Mouse (Mus musculus): Measurements from ENCODE around the gene Bmpr1b.

Bmpr1b gene

DNA sequence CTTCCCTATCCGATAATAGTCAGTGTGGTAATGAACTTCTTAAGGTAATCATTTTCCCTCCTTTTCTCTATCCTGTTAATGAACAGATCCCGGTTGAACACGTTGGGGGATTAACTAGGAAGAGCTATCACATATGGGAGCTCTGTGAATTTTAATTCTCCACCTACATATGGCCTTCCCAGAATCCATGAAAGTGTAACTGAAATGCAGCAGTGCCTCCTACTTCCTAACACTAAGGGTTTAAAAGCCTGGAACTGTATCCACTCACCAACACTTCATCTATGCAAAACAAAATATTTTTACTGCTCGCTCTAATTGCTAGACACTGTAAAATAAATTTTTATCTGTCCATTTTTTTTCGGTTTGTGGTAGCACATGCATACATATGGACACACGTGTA is 63.0 kb downstream of the Bmpr1b start:
- DNase-seq, result no peak

DNA sequence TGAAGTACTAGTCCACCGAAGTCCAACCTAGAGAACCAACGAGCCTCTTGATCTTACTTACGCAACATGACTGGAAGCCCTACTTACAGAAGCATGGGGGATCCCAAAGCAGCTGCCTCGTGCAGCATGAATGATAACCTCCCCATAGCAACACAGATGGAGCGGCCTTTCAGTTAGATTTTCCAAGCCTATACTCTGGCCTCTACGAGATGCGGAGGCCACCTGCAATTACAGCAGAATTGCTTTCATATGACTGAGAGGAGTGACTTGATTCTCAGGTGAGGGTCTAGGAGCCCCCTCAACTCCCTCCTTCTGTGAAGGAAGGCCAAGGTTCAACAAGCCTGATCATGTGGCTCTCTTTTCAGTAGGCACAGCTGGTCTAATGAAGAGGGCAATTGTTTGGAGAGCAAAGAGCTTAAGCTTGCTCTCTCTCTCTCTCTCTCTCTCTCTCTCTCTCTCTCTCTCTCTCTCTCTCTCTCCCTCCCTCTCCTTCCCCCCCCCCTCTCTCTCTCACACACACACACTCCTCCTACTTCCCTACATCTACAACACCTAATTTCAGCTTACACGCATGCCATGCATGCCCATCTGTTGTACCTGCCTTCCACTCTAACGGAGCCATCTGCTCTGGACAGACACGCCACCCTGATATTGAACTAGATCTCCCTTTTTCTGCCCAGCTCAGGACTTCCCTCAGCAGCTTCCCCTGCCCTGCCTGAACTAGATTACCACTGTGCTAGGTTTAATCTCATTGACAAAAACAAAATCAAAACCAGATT is 65.0 kb downstream of the Bmpr1b start:
- no peak for DNase-seq

DNA sequence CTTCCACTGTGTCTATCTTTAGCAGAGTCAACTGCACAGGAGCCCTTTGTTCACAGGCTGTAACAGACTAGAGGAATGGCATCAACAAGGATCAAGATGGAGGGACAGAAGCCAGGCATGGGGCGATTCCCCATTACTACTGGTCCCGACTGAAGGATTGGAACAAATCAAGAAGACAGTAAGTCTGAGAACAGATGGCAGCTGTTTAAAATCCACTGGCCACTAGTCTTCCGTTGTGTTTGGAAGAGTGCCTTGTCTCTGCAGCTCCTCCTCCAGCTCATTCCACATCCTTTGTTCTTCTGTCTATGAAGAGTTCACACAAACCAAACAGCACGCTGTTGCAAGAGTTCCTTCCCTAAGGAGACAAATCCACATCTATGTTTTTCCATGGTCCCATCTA is 65.6 kb downstream of the Bmpr1b start:
- DNase-seq, result no peak

DNA sequence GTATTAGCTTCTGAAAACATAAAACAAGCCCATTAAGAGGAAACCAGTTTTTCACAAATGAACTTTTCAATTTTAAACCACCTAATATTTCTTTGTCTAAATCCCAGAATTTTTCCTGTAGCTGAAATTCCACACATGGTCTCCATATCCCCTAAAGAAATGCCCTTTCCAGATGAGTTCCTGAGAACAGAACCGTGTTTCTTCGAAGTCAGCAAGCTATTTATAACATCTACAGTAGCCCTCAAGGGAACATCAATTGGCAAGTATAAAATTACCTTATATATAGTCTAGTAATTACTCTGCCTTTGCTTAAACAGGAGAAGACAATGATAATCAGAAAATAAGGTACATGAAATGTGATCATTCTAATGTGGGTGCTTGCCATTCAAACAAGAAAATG is 70.1 kb downstream of the Bmpr1b start:
- no peak for DNase-seq

DNA sequence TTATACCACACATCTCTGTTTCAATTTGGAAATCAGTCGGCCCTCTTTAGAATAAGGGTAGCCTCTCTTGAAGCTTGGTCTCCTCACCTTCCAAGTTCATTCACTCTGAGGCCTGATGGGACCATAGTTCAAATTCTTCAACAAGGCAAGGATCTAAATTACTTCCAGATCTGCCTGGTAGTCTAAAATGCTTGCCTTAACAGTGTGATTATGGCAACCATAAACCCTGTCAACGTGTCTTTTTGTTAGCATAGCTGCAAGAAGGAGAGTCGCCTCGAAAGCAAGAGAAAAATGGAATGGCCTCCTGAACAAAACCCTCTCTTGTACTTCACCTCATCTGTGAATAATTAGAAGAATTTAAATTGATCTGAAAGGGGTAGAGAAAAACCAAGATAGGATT is 75.2 kb downstream of the Bmpr1b start:
- DNase-seq, result no peak

DNA sequence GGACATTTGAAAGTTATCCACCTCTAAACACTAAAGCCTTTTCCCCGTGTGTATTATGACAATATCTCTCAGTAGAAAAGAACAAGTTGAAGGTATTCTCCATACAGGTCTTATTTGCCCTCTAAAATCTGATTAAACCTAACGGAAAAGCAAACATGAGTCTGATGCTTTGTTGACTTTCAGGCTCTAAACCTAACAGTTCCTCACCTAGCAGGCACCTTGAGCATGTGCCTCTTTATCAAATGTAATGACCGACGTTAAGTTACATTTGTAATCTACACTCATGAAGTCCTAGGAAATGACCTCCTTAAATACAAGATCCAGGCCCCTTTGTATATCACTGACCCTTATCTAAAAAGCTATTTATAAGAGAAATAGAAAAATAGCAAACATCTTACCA is 79.5 kb downstream of the Bmpr1b start:
- no peak for DNase-seq

DNA sequence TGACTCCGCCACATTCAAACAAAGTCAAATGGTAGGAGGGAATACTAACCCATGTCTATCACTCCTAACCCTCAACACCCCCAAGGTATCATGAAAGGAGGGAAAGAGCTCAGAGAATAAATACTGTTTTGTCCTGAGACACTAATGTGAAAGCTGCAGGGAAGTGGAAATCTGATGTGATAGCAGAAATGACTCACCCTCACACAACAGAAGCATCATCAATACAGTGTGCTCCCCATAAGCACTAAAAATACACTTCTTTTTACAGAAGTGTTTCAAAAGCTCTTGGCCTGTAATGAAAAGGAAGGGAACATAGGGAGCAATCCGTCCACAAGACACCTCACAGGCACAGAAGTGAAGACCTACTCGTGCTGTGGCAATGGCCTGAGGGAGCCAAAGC is 83.3 kb downstream of the Bmpr1b start:
- DNase-seq, result no peak

DNA sequence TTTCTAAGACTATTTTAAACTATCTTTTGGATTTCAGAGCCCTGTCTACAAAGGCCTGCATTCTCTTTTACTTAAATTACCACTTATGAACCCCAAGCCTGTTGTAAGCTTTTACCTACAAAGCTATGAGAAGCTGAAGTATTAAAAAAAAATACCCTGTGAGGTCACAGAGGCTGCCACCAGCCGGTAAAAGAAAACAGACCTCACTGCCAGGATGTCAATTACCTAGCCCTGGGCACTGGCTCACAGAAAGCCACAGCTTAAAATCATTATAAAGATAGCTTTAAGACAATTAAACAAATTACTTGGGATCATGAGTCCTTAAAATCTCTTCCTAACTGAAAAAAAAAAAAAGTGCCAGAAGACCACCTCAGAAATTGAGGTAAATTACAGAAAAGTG is 85.1 kb downstream of the Bmpr1b start:
- DNase-seq, result no peak

DNA sequence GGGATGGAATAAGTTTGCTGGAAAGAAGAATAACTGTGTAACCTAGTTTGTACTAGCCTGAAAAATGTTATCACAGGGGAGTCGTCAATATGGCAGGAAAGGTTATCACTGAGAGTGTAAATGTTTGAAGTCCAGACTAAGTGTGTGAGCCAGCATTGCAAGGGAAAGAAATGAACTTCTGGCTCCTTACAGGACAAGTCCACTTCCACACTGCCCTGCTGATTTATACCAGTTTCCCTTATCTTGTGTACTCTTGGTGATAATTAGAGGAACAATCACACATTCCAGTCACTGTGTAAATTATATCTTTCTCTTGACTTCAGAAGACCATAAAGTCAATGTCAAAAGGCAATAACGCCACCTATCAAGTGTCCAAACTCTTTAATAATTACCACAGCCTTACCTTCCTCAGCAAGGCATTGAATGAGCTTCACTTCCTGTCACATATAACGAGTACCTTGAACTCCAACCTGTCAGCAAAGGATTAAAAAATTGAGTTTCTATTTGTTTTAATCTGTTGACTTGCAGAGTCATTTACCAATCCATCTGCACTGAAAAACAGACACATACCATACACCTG is 91.4 kb downstream of the Bmpr1b start:
- DNase-seq, result no peak

DNA sequence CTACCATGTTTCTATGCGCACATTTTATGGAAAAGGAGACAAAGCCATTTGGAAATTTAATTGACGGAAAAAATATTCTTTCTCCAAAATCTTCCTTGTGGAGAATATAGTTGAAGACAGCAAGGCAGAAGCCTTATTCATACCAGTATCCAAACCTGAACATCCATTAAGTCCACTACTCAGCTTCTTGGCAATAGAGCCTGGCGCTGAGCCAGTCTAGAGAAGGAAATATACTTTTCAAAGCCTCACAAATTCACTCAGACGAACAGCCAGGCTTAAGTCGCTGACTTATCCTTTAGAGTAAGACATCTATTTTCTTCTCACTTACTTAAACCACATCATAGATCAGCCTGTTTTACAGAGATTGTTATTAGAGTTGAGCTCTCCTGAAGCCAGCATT is 97.6 kb downstream of the Bmpr1b start:
- DNase-seq, result no peak

DNA sequence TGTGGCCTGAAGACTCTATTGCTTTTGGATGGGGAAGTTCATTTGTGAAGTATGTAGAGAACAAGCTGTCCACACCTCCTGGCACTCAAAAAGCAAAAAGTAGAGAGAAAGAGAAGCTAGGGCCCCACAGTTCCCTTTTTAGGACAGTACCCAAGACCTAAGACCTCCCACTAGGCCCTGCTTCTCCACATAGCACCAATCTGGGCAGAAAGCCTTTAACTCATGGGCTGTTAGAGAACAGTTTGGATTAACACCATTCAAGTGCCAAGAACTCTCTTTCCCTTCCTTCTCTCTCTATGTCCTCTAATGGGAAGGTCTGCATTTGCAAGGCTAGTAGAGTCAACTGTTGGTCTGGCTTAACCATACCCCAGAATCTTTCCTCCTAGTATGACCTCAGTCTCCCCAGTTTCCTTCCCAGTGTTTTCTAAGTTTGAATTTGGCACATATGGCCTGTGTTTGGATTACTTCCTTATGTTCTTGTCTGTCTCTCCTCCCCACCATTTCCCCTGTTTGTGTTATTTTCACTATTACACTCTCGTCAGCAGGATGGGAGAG is 102.4 kb downstream of the Bmpr1b start:
- DNase-seq, result no peak

DNA sequence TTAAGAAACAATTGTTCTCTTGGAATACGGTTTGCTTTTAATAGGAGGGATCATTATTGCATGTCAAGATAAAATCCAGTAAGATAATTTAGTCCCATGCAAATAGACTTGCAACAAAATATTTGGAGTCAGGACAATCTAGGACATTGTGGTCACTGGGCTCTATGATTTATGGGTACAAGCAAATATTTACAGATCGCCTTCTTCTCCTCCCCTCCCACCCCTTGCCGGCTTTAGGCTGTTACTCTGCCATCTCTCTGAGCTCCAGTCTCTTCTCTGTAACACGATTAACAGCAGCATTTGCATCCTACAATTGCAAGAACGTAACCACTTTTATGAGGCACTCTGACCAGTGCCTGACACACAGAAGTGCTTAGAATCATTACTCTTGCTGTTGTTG is 104.1 kb downstream of the Bmpr1b start:
- DNase-seq, result no peak

DNA sequence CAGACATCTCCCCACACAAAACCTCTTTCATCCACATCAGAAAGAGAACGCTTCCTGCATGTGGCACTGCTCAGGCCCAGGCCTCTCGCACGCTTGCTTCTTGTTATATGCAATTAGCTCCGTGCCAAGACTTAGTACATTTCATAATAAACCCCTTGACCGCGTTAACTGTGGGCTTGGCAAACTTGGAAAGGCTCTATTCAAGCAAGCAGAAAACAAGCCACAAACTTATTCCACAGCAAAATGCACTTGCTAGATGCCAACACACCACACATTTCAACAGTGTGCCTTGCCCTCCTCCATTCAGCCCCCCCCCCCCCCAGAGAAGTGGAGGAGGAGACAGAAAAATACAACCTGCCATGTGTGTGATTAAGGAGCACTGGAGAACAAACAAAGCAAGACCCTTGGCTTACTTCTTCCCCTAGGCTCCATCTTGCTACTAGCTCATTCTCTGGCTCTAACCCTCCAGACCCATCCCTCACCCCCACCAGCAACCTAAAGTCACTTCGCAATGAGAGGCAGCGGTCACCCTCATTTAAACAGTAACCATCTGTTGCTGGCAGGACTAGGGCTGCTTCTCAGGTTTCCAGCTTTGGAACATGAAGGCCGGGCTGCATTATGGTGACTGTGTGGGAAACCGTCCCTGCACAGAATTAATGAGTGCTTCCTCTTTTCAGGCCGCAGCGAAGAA is 105.5 kb downstream of the Bmpr1b start:
- no peak for DNase-seq

DNA sequence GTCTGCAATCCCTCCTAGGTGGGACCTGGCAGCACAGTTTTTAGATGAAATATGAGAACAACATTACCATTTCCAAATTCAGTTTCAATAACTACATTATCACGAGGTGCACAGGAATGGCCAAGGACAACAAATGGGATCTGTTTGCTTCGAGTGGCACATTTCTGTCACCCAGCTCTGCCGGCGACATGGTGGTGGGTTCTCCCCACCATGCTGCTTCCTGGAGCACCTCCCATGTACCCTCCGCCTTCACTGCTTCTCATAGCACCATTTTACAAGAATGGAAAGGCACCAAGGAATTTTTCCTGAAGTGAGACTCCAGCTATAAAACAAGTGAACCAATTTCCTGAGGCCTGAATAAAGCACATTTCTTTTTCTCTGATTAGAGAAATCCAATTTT is 108.0 kb downstream of the Bmpr1b start:
- DNase-seq, result no peak

DNA sequence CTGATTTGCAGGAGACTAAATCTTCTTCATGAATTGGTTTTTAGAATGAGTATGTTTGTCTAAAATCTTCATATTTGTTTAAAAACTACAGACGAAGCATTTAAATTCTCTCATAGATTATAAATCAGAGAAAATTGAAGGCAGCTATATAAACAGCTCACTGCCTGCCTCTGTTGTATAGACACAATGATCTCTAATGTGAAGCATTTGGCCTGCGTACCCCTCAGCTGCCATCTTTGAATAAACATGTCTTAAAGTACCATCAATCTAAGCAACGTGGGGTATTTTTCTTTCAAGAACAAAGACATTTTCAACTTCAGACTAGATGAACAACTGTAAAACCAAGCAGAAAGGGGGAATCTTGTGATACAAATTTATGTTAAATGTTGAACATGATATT is 109.3 kb downstream of the Bmpr1b start:
- DNase-seq, result no peak

DNA sequence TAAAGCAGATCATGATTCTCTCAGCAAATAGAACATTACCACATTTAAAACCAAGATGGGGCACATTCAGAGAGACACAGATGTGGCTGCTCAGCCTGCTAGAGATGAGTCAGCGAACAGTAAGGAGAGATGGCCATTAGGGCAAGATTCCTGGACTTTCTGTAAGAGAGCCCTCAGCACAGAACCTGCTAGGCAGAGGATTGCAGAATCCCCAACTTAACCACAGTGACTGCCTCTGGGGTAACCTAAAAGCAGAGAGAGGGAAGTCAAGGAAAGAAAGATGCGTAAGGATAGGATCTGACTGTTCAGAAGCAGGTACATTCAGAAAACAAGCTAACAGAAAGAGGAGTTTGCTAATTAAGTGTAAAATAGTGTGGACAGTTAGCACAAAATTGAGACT is 118.5 kb downstream of the Bmpr1b start:
- DNase-seq, result no peak

DNA sequence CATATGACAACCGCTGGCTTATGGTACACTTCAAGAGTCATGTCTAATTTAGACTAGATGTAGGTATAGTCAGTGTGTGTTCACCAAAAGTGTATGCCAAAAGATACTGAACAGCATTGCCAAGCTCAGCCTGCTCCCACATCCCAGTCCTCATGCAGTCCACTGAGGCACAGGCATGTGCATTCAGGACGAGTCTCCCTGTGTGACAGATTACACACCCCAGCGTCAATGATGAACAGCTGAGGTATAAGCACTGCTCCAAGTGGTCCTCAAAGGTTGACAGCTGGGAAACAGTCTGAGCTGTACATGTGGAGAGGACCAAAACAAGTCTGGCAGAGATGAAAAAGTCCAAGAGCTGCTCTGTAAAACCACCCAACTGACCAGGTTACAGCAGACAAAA is 119.6 kb downstream of the Bmpr1b start:
- no peak for DNase-seq

DNA sequence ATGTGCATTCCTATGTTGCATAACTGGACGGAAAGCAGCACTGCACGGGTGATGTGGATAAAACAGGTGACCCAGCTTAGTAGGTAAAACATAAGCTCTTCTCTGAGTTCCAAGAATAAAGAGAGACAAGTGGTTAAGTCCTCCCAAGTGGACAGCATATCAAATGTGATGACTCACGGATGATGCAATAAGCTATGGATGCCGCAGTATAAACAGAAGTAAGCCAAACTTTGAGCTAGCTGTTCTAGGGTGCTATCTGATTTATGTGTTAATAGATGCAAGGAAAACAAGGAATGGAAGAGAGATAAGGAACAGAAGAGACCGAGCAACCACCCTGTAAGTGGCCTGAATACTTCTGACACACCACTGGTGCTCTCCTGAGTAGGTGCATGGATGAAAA is 120.1 kb downstream of the Bmpr1b start:
- no peak for DNase-seq

DNA sequence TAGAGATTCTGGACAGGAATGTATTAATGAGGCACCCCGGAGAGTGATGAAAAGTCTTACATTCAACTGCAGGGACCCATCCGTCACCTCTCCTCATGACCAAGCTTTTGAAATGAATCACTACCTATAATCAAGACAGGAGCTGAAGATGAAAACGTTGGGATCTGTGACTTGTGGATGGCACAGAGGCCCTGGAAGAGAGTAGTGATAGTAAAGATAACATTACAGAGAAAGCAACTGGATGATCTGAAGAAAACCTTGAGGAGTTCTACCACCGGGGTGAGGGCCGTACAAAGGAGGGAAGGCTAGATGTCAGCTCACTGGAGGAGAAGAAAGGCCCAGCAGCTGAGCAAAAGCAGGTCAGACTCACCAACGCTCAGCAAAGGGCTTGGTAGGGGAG is 120.7 kb downstream of the Bmpr1b start:
- DNase-seq, result no peak

DNA sequence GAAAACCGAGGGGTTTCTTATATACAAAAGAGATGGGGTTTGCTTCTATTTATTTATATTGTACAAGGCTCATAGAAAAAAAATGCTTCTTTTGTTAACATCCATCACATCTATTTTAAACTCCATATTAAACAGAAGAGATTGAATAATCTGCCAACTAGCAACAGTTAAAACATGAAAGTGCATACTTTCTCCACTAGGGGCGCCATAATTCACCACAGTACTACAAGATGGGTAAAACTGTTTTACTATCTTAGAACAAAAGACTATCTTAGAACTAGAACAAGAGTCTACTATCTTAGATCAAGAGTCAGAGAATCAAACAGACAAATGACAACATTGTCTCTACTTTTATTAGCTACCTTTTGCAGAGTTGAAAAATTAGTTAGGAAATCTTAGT is 125.8 kb downstream of the Bmpr1b start:
- no peak for DNase-seq

DNA sequence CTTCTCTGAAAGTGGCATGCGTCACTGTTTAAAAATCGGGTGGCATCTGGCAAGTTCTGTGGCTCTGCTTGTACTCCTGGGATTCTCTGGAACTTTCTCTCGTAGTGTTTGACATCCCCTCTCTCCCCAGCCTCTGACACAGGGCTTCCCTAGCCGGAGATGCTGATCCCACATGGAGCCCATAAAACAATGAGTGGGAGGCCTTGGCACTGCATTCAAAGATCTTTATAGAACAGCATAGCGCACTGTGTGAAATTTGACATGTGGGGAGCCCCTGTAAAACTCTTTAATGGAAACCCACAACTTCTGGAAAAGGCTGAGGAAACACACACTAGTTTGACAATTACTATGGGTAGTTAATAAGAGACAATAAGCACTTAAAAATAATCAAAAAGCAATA is 126.2 kb downstream of the Bmpr1b start:
- no peak for DNase-seq

DNA sequence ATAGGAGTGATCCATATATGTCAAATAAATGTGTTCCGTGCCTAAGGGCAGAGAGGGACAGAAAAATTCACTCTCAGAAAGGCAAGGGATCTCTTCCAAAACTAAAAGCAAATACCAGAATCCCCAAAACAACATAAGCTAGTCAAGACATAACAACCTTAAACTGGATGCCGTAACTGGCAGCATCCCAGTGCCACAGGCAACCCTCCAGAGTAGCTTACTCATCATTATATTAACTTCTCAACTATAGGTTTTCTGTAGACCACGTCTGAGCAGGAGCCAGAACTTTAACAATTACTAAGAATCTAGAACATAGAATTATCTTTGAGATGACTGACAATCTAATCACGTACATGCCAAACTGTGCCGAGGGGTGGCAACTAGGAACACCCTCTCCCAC is 128.9 kb downstream of the Bmpr1b start:
- no peak for DNase-seq

DNA sequence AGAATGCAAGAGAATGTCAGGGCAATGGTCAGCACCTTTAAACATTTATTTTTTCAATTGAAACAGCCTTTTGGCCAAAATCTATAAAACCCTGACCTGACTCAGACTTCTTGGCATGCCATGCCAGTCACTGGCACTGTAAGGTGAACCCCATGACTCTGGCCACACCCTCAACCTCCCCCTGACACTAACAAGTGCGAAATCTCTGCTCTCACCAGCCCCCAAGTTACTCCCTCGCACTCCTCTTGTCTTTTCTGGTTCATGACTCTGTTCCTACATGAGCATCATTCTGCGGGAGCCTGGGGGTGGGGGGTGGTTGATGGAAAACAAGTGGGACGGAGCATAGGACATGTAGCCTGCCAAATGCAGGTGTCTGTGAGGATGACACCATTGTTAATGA is 135.1 kb downstream of the Bmpr1b start:
- peak; percentile 87 for DNase-seq

DNA sequence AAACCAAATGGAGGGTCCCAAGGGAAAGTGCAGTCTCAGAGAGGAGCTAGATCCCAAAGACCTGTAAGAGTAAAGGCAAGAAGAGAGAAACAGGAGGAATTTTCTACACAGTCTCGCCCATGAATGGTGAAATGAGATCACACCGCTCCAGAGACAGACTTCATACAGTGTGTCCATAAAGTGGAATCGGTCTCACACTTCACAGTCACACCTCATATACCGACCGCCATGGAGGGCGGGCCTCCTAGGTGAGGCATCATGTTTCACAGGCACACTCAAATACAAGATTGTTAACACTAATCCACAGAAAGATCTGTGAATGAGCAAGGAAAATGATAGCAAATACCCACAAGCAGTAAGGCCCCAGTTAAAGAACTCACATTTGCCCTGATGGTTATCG is 149.5 kb downstream of the Bmpr1b start:
- DNase-seq, result no peak

Data from heart, adult 11 months (tissue).